Mouse (Mus musculus) urinary bladder, postnatal 10 days (tissue): ENCODE results near the gene Mt1.
"Not testable (repeated sequence)": the region's sequence is repeated elsewhere in the genome, so short reads cannot be mapped to it uniquely, and the experiment has no call there.

Experiments
- DNase-seq: peaks from one replicate; pipeline ENCODE4 v3.0.0; 2022; ENCODE audit warnings: low spot score

The Mt1 gene

GRCm38 (mm10) chr8:94178857-94179712 is at the start of gene Mt1:
Gene Mt1 (plus strand): TSS chr8:94179082.
- peak; percentile 65 for DNase-seq

DNA sequence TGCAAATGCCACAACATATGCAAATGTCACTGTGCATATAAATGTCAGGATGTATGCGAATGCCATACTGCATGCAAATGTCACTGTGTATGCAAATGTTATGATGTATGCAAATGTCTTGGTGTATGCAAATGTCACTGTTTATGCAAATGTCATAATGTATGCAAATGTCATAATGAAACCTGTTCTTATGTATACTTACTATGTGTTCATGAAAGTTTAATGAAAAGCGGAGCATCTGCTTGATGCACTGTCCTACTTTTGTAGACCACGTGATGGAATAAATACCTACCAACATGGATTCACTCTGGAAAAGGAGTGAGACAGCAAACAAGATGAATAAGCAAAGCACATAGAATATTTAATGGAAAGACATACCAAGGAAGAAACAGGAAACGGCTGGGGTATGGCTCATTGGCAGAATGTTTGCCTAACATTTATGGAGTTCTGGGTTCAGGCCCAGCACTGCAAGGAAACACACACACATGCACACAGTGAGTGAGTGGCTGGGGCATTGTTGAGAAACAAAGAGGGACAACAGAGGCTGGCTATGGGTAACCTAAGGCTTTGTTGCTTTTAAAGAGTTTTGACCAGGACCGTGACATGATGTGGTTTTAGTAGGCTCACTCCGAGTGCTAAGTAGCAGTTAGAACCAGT is 49.6 kb upstream of the Mt1 start:
- DNase-seq, result no peak

DNA sequence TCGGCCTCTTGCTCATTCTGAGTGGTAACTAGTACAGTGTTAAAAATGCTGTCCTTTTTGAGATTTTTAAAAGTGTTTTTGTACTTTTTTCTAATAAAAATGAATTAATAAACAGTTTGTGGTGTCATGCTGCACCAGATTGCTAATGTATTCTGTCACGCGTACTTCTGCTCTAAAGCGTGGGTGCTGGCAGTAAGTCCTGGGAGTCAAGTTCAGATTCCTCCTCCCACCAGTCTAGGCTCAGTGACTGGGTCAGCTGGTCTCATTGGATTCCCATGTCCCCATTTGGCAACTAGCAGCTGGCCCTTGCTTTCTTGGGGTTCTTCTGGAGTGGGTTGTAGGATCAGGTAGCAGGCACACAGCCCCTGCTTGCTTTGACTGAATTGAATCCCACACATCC is 48.8 kb upstream of the Mt1 start:
- no peak for DNase-seq

DNA sequence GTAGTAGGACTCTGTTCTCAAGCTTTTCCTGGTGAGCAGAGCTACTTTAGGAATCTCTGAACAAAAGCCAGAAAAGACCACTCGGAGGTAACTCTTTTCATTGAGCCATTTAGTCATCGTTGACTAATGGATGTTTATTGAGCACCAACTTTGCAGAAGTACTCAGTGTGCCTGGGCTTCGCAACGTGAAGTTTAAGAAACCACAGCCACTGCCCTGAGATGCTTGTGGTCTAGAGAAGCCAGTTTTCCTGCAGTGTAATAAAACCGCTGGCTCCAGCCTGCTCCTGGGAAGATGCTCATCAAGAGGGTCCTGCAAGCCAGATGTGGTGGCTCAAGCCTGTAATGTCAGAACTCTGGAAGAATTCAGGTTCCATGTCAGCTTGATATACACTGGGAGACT is 46.8 kb upstream of the Mt1 start:
- no peak for DNase-seq

- DNase-seq, result not testable (repeated sequence)
These were observed 44.3 kb upstream of the Mt1 start for GRCm38 (mm10) chr8:94134601-94135000.

- no peak for DNase-seq
These were observed 43.3 kb upstream of the Mt1 start for GRCm38 (mm10) chr8:94135556-94135955.

GRCm38 (mm10) chr8:94136192-94136591 is 42.7 kb upstream of the Mt1 start:
- DNase-seq, result no peak

DNA sequence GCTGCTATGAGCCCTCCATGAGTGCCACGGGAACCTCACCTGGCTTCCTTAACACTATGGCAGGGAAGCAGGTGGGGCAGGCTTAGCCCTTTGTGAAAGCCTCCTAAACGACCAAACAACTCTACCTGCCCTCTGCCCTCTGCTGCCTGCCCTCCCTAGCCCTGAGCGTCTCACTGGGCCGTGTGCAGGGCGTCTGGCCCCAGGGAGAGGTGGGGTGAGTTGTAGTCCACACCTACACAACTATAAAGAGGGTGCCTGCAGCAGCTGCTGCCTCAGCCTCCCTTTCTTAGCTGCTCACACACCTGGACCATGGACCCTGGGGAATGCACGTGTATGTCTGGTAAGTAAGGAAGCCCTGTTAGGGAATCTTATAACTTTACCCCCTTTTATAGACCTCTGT is 41.9 kb upstream of the Mt1 start, which contains the start of gene Mt4:
Gene Mt4 (plus strand): TSS at position 265 of the 400 bp plus-strand sequence.
- no peak for DNase-seq

DNA sequence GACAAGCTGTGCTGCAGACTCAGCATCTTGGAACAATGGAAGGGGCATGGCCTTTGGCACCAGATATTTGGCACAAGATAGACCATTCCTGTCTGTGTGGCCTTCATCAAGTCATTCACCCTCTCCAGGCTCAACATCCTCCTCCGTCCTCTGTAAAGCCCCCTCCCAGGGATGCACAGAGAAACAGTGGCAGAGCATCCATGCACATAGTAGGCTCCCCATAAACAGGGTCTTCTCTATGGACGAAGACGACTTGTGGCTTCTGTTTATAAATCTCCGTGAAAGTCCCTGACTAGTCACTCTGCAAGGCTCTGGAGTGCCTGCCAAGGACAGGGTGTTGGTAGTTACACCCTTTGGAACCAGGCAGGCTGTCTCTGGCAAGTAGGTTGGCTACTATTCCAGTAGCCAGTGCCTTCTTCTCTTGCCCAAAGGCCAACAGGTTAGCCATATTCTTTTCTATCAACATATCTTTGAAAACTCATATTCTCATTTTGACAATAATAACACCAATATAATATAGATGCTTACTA is 38.6 kb upstream of the Mt1 start:
- no peak for DNase-seq

- no peak for DNase-seq
These were observed 30.6 kb upstream of the Mt1 start for GRCm38 (mm10) chr8:94148236-94148635.

DNA sequence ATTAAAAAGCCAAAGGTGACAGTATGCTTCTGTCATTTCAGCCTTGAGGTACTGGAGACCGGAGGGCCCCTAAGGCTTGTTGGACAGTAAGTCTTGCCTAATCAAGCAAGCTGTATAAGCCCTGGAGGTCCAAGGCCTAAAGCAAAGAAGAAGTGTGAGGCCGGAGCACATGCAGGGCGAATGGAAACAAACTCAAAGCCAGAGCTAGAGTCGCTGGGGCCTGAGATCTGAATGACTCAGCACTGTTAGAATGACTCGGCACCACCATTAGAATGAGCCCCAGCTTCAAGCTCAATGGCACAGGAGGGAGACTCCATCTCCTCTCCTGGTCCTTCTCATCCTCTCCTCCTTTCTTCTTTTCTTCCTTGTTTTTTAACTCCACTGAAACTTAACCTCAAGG is 28.0 kb upstream of the Mt1 start:
- no peak for DNase-seq

GRCm38 (mm10) chr8:94152513-94153300 is 26.2 kb upstream of the Mt1 start, which contains the start of gene Mt3:
Gene Mt3 (plus strand): TSS chr8:94152607.
- no peak for DNase-seq

GRCm38 (mm10) chr8:94153451-94153850 is 25.4 kb upstream of the Mt1 start:
- no peak for DNase-seq

GRCm38 (mm10) chr8:94154537-94154936 is 24.3 kb upstream of the Mt1 start:
- DNase-seq, result no peak

DNA sequence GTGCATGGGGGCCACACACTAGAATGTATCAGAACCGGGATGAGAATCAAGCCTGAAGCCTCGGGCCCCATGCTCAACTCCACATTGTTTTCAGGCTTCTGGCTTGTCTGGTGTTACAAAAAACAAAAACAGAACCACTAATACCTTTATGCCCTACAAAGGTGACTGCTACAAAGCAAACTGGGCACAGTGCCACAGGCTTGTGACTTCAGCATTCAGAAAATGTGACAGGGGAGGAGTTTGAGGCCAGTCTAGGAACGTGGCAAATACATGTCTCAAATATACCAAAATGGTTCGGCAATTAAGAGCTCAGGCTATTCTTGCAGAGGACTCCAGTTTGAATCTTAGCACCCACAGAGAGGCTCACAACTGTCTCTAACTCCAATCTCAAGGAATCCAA is 22.8 kb upstream of the Mt1 start:
- no peak for DNase-seq

- DNase-seq, result not testable (repeated sequence)
These were observed 13.1 kb upstream of the Mt1 start for GRCm38 (mm10) chr8:94165772-94166171.

DNA sequence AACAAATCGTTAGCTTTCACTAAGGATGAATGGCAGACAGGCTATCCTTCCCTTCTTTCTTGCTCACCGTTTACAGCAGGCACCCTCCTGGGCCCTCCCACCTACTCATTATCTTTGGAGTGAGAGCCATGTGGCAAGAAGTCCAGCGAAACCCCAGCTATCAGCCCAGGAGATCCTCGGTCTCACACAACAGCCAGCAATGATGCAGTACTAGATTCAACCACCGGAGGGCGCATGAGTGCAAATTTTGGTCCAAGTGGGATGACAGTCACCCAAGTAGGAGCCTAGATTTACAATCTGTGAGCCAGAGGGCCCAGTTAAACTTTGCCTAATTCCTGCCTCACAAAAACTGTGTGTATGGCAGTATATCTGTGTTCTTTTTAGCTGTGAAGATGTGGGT is 11.6 kb upstream of the Mt1 start:
- peak; percentile 77 for DNase-seq

DNA sequence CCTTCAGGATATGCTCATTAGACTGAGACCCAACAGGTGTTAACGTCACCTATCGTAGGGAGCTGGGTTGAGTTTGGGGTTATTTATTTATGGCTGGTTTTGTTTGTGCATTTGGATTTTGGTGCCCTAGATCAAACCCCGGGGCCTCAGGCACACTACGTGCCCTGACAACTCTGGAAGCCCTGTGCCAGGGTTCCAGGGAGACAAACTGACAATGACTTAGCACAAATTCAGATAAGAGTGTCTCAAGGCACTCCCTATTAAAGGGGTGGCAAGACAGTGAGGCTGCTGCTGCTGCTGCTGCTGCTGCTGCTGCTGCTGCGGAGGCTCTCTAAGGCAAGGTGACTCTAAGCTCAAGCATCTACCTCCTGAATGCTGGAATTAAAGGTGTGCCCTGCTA is 9.3 kb upstream of the Mt1 start:
- DNase-seq, result no peak

- DNase-seq, result no peak
These were observed 7.5 kb upstream of the Mt1 start for GRCm38 (mm10) chr8:94171321-94171755.

- DNase-seq, result peak; percentile 44
These were observed 6.6 kb upstream of the Mt1 start, which contains the start of gene Mt2 for GRCm38 (mm10) chr8:94172075-94172808. Gene Mt2 (plus strand): TSS chr8:94172664.
